Mouse (Mus musculus) urinary bladder, postnatal 36 days (tissue): ENCODE data around the gene Spag7.

ENCODE experiments used
- DNase-seq, 2 experiments: peaks; one replicate each; pipeline ENCODE4 v3.0.0; 2022; ENCODE audit warnings: low spot score in 2 of 2, mixed read lengths in 1 of 2

Gene Spag7

DNA sequence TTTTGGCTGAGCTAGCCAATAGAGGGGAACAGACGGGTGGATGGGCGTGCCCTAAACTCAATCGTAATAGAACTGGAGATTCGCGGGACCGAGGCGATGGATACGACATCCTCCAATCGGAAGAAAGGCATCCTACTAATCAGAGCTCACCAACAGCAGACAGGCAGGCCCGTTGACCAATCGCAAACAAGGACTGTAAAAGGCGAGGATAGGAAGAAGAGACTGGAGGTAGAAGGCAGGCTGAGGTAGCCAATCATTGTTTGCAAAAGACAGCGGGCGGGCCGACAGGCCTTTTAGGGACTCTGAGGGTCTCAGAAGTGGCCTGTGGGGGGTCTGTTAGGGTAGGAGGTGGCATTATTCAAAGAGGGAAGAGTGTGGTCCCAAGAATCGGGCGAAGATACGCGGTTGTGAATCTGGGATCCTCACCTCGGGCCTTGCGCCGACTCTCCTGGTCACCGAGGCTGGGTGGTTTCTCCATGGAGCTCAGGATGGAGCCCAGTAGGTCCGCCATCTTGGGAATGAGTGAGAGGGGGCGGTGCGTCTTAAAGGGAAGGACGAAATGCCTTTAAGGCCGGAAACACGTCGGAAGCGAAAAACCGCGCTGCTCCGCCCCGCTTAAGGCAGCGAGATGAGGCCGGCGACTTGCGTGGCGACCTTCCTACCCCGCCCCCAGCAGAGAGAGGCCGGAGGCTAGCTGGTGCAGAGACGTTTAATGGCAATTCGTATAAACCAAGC is at the start of gene Spag7:
TSS of gene Spag7 (minus strand) at position 646 of the 735 bp plus-strand sequence.
- peak; percentile 93 to 96 for DNase-seq

DNA sequence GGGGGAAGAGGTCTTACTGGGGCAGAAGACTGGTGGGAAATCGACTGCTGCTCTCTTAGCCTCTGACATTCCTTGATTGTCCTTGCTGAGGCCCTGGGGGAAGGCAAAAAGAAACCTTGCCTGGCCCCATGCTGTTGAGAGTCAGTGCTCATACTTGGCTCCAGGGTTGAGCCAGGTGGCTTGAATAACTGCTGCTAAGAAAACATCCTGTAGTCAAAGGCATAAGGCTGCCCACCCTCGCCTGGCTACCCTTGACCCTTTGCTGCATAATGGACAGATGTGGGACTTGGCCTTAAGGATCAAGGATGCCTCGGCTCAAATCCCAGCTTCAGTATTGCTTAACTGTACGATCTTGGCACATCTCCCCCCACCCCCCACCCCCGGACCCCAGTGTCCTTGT is 49.3 kb upstream of the Spag7 start:
- no peak for DNase-seq

DNA sequence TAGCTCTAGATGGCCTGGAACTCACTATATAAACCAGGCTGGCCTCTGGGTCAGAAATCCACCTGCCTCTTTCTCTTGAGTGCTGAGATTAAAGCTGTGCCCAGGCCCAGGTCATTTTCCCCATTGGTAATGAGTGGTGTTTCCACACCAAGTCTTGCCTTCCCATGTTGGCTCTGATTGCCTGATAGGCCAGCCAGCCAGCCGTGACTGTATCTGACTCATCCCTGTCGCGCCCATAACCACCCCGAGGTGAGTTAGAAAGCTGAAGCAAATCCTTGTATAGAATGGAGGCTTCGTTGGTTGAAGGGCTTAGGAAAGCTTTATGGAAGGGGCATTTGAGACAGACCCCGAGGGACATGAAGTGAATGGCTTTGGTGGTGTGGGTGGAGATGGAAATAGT is 46.6 kb upstream of the Spag7 start:
- DNase-seq = peak in 1 of 2 experiments; percentile 32

DNA sequence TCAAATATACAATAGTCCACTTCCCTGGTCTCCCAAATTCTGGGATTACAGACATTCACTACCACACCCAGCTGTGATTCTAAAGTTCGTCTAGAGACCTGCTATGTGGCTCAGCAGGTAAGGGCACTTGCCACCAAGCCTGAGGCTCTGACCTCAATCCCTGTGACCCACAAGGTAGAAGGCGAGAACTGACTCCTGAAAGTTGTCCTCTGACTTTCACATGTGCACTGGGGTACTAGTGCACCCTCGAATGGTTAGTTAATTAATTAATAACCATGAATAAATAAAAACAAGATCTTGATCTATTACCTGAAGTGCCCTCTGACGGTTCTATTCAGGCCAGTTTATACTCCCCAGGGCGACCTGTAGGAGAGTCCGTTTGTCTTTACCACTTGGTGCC is 44.0 kb upstream of the Spag7 start:
- no peak for DNase-seq

DNA sequence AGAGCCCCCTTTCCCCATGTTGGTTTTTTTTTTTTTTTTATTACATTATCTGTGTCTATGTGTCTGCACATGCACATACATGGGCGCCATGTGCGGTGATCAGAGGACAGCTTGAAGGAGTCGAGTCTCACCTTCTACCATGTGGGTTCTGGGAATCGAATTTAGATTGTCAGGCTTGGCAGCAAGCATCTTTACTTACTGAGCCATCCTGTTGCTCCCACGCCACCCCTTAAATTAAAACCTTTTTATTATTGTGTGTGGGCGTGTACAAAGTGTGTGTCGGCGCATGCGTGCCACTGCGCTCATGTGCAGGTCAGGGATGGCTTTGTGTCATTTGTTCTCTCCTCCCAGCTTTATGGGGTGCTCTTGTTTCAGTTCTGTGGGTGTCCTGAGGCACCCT is 41.8 kb upstream of the Spag7 start:
- DNase-seq = no peak

DNA sequence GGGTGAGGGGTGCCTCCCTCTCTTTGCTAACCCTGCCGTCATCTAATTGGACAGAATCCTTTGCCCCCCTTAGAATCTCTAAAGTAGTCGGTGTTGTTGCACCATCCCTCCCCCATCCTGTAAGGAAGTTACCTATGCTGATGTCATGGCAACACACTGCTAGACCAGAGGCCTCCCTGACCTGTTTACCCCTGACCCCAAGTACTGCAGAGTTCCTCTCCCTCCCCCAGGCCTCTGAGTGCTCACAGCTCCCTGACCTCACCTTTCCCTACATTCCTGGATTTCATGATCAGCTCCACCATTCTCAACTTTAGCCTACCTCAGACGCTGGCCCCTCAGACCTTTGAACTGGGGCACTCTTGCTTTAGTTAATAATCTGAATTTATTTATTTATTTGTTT is 36.9 kb upstream of the Spag7 start:
- DNase-seq = no peak

DNA sequence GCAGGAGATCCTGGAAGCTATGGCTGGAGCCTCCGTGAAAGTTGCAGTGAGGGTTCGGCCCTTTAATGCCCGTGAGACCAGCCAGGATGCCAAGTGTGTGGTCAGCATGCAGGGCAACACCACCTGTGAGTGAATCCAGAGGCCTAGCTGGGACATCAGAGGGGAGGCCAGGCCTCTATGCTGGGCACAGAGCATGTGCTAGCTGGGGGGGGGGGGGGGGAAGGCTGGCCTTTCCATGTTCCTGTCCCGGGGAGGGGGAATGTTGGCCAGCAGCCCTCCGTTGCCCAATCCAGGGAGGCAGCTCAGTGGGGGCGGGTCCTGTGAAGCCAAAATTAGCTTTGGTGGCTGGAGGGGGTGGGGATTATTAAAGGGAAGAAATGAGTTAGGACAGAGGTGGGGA is 33.6 kb upstream of the Spag7 start:
- DNase-seq = peak in 1 of 2 experiments; percentile 77

DNA sequence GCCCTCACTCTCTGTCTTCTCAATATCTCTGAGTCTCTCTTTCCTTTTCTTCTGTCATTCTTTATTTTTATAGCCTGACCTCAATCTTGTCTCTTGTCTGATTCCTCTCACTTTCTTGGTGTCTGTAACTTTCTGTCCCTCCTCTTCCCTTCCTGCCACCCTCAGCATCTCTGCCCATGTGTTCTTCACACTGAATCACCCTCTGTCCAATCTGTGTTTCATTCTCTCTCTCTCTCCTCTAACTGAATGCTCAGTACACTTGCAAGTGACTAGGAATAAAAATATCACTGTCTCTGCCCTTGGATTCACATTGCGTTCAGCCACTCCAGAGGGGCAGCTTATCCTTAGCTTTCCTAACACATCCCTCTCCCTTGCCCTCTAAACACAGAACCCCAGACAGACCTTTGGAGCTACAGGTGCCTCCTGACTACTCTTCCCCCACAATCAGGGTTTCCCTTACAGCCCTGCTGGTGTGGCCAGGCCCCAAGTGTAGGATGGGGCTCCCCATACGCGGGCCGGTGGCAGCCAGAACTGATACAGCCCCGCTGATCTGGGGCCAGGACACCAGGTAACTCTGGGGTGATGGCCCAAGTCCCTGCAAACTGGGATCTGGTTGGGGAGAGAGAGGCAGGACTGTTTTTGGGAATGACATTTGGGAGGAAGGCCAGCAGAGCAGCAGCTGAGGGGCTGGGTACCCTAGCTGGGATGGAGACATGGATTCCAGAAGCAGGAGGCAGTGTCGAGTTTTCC is 32.9 kb upstream of the Spag7 start:
- DNase-seq = no peak

DNA sequence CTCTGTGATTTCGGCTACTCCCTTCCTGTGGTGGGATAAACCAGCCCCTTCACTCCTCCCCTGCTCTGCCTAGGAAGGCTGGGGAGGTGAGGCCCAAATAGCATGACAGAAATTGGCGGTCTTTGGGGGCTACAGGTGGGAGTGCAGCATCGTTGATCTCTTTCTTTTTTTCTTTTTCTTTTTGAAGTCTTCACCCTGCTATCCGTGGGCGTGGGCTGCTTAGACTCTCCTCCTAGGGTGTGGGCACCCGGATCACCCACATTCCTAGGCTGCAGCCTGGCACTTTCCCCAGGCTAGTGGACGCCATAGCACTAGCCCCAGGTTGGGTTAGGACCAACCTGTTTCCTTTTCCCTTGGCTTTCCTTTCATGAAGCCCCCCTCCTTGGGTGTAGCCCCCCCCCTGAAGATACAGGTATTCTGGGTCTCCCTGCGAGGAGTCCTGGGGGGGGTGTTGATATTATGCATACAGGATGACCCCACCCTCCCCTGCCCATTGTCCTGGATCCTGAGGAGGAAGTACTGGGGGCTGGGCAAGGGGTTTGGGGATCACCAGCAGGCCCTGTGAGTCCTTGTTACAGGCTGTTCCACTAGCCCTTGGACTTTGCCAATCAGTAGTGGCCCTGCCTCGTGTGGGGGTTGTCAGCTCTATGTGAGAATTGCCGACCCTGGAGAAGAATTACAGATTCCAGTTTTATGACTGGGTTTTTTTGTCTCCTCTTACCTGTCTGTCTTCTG is 32.2 kb upstream of the Spag7 start:
- no peak for DNase-seq

DNA sequence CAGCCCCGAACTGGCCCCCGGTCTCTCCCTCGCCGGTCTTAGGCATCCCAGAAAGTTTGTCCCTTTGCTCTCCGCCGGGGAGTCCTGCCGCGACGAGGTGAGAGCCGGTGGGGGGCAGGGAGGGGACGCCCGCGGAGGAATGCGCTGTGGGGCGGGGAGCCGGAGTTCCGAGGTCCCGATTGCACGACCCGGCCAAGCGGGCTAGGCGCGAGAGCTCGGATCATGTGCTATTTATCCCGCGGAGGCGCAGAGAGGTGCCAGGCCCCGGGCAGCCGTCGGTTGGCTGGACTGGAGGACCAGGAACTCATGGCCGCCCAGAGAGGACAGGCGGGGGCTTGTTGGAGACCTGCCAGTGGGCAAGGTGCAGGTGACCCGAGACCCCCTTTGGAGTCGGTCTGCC is 31.4 kb upstream of the Spag7 start:
- peak; percentile 73 to 74 for DNase-seq

DNA sequence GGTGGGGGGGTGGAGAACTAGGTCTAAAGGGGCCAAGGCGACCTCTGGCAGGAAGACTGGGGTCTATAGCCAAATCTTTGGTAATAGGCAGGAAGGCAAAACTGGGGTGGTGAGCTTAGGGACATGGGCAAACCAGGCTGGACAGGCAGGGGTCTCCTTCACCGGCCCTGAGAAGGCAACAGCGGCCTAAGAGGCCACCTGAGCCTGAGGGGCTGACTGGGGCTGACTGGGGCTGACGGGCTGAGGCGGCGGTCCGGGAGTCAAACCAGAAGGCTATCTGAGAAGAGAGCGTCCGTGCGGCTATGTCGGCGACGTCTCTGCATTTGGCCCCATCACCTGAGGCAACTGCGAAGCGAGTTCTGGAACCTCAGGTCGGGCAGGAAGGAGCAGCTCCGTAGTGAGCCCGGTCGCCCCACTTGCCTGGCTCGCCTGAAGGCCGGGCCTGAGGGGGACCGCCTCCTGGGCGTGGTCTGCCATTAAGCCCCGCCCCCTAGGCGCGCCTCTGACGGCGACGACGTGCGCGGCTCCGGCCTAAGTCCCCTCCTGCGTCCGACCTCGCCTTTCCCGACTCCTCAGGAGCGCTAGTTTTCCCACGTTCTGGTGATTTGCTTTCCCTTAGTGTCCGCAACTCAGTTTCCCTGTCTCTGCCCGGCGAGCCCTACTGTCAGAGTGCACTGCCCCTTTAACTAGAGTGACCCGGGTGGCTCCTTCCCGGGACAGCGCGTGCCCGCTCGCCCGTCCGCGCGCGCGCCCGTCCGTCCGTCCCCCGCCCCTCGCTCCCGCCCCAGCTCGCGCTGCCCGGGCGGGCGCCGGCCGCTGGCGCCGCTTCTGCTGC is 30.7 kb upstream of the Spag7 start, which contains the start of the genes Inca1 and Kif1c:
TSS of gene Inca1 (minus strand) at position 434 of the 835 bp plus-strand sequence.
TSS of gene Kif1c (plus strand) at position 827 of the 835 bp plus-strand sequence.
- peak; percentile 95 for DNase-seq

DNA sequence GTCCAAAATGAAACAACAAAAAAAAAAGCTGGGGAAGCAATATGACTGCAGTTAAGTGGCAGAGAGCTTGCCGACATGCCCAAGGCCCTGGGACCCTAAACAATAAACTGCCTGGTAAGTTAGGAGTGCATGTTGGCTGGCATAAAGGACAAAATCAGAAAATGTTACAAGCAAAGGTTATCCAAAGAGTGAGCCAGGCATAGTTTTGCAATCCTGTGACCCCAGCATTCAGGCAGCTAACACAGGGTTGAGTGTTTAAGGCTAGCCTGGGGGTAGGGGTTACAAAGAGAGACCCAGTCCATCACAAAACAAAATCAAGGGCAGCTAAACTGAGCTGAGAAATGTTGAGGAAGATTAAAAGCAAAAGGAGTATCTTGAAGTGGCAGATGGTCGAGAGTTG is 29.8 kb upstream of the Spag7 start:
- no peak for DNase-seq

DNA sequence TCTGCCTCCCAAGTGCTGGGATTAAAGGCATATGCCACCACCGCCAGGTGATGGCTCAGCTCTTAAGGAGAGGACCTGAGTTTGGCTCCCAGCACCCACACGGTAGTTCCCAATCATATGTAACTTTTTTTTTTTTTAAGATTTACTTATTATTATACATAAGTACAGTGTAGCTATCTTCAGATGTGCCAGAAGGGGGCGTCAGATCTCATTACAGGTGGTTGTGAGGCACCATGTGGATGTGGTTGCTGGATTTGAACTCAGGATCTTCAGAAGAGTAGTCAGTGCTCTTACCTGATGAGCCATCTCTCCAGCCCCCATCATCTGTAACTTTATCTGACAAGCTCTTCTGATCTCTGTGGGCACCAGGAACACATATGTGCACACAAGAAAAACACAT is 28.2 kb upstream of the Spag7 start:
- no peak for DNase-seq

DNA sequence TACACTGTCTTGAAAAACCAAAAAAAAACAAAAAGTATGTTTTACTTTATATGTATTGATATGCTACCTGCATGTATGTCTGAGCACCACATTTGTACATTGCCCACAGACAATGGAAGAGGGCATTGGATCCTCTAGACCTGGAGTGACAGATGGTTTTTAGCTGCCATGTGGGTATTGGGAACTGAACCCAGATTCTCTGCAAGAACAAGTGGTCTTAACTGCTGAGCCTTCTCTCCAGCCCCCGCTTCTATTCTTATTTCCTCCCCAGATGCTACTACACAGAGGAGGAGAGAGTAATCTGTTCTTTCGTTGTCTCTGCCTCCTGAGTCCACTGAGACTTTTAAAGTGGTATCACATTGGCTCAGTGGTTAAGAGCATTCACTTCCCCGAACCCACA is 24.3 kb upstream of the Spag7 start:
- DNase-seq = no peak

DNA sequence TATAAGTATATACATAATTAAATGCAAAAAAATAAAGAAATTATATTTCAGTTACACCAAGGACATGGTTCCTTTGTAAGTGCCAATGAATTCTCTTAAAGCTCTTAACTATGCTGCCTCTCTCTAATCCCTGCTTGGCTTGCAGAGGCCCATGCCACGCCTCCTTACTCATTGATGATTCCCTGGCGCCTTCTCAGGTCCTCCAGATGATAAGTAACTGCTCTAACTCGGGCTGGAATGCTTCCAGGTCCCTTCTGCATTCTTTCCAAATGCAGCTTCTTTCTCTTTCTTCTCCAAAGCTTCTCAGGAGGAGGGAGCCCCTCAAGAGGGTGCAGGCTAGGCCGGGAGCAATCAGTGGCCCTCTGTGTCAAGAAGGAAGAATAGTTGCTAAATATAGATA is 20.4 kb upstream of the Spag7 start:
- DNase-seq = no peak

DNA sequence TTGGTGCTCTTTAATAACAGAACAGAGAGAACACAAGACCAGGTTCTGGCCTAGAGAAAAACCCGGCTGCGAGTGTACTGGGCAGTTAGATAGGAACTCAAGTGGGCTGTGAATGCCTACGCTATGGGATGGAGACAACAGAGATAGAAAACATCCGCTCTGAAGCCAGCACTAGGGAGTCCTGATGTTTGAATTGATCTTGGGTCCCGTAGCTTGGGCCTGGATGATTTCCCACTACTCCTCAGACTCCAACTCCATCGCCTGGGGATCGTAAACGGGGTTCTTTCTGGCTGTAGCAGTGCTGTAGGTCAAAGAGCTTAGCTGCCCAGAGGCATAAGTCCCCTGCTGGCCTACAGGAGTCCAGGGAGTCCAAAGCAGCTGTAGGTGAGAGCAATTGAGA is 19.2 kb upstream of the Spag7 start:
- DNase-seq = no peak

DNA sequence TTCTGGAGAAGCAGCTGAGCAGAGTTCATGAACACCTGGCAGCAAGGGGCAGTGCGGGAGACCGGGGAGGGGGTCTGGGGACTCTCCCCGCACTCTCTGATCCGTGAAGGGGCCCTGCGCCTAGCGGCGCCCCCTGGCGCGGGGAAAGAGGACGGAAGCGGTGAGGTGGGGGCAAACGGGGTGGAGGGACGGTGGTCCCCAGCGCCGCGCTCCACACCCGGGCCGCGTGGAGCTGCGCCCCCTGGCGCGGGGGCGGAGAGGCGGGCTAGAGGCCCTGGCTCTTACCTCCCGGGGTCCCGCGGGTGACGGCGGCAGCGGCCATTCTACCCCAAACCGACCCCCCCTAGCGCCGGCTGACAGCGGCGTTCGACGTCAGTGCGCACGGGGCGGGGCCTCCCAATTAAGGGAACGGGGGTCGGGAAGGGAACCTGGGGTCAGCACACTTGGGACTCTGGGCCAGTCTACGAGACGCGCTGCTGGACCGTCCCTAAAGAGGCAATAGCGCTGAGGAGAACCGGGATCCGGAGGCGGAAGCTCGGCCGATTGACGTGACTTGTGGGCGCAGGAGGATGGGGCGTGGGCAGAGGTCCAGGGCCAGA is 18.5 kb upstream of the Spag7 start, which contains the start of gene Camta2:
TSS of gene Camta2 (minus strand) at position 505 of the 599 bp plus-strand sequence.
- peak; percentile 83 to 88 for DNase-seq

DNA sequence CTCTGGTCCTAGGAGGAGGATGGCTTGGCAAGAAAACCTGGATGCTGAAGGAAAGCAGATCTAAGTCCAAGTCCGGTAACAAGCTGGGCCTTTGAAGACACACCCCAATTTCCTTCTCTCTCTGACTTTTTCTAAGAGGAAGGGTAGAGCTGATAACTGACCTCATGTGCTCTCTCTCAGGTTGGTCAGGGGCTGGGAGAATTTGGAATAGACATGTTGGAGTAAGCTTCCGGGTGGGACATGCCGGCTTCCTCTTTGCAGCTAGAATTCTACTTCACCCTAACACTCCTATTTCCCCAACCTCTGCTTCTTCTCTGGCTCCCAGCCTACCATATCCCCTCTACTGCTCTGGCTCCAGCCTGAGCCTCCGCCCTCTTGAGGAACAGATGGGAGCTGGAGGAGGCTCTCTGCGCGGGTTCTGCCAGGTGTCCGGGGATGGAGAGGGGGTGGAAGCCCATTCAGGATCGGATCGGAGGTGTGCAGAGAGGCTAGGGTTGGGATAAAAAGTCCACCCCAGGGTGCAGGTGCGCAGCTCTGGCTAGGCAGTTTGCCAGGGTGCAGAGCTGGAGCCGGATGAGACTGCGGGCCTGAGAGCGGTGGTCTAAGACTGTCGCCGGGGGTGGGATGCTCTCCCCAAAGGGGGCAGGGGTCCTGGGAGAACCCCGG is 17.8 kb upstream of the Spag7 start:
- peak in 1 of 2 experiments; percentile 26 for DNase-seq

DNA sequence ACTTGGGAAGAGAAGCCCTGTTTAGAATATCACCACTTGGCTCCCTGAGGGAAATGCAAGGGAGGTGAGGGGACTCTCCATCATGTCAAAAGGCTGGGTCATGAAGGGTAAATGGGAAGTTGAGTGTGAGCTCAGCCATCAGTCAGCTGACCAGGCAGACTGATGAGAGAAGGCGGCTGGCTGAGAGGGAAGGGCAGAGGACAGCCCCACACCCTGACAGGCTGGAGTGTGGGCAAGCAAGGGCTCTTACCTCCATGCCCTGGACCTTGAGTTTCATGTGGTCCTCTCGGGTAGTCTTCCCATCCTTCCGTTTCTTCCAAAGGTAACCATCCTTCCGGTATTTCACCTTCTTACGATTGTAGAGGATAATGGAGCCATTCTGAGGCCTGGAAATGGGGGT is 14.4 kb upstream of the Spag7 start:
- DNase-seq = no peak

DNA sequence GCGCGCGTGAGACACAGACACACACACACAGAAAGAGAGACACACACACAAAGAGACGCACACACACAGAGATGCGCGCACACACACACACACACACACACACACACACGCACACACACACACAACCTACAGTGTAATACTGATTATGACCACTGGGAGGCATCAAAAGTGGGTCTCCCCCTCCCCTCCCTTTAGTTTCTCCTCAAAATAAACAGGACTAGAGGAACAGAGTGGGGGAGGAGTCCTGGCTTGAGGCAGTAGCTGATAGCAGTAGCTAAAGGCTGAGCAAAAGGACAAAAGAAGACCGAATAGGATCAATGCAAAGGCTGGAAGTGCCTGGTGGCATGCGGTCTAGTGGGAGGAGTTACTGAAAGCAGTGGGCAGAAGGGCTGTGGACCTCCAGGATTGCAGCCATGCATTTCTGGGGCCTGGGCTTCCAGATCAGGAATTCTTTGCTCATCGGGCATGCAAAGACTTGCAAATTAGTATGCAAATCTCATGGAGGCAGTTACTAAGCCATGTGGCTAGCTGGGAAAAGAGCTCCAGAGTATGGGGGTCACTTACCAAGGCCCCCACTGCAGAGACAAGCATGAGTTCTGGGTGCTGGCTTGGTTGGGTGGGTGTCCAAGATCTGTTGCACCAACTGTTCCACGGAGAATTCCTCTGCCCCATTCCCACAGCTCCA is 12.8 kb upstream of the Spag7 start:
- DNase-seq = no peak
